14 mouse cellular contexts compared by ENCODE assay signal in the genomic region with DNA sequence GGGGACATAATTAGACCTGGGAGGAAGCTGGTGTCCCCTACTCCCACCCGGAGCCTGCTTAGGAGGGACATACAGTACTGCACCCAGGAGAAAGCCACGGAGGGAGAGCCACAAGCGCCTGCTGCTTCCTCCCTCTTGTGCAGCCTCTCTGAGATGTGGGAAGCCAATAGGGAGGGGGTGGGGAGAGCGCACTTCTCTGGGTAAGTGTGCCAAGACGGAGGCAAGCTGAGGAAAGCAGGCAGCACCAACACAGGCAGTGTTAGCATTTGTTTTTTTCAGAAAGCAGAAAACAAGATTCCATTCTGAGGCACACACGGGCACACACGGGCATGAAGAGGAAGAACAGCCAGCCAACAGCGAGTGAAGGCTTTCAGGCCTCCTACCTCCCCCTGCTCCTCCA.
DNase-seq lines count a peak whose midpoint lies in the region; ATAC-seq and TF ChIP-seq lines count a peak whose summit lies in the region.
"Had no signal": no experiment of that assay in that cellular context is flagged by ENCODE, and none has a peak within 500 bp of the region (broad histone marks: within the 10 kb centered on the region; RNA-seq: fewer than 3 reads in every experiment).

No protein-coding gene starts in this region.

- TF ChIP-seq CTCF in left cerebral cortex, adult 2 months (IDR thresholded peaks at IDR 0.05), result no peak

- H3K4me3 ChIP-seq in left cerebral cortex, adult 2 months, result no peak overlapping the region
- H3K4me3 ChIP-seq in forebrain, embryonic 16.5 days (replicated peaks; ENCODE audit: low read length), result no peak overlapping the region
- no peak overlapping the region for H3K4me3 ChIP-seq in intestine, embryonic 15.5 days (replicated peaks)
- H3K4me3 ChIP-seq: liver, embryonic 13.5 days had no signal

- H3K9me3 ChIP-seq in forebrain, embryonic 16.5 days (ENCODE audit: control insufficient read depth, low read length), result no peaks in the 10 kb centered on the region
- no peaks in the 10 kb centered on the region for H3K9me3 ChIP-seq in intestine, embryonic 15.5 days
- H3K9me3 ChIP-seq: liver, embryonic 13.5 days had no signal

- peaks cover 41% of the 10 kb centered on the region for H3K4me1 ChIP-seq in forebrain, embryonic 16.5 days (replicated peaks; ENCODE audit: control insufficient read depth, insufficient read depth, low read length)
- H3K4me1 ChIP-seq in intestine, embryonic 15.5 days (replicated peaks), result no peaks in the 10 kb centered on the region

- no peak overlapping the region for H3K27ac ChIP-seq in left cerebral cortex, adult 2 months
- peak overlapping the region; percentile 90 for H3K27ac ChIP-seq in forebrain, embryonic 16.5 days (ENCODE audit: low read length)
- no peak overlapping the region for H3K27ac ChIP-seq in intestine, embryonic 15.5 days
- H3K27ac ChIP-seq: liver, embryonic 13.5 days had no signal

- 26% methylated on average over 8 of the region's 8 CpGs for WGBS in forebrain, embryonic 16.5 days
- WGBS in intestine, embryonic 15.5 days, result 80% methylated on average over 8 of the region's 8 CpGs

- peak; percentile 84 for ATAC-seq in forebrain, embryonic 16.5 days
- peak; percentile 64 for ATAC-seq in megakaryocyte progenitor cell, adult 5-6 weeks (replicated peaks; ENCODE audit: poor library complexity)
- no peak for ATAC-seq in intestine, embryonic 15.5 days

- intact Hi-C loops in left cerebral cortex, adult 2 months (cut with DNase I), result no loop called here

- peak overlapping the region; percentile 6 for H3K9ac ChIP-seq in forebrain, embryonic 16.5 days (replicated peaks; ENCODE audit: low read depth, low read length)
- H3K9ac ChIP-seq in intestine, embryonic 15.5 days, result no peak overlapping the region
- H3K9ac ChIP-seq: liver, embryonic 13.5 days had no signal

- H3K4me2 ChIP-seq in forebrain, embryonic 16.5 days (ENCODE audit: low read length), result peak overlapping the region; percentile 24
- H3K4me2 ChIP-seq in intestine, embryonic 15.5 days (replicated peaks), result no peak overlapping the region
- H3K4me2 ChIP-seq: liver, embryonic 13.5 days had no signal

- H3K36me3 ChIP-seq in forebrain, embryonic 16.5 days (ENCODE audit: control insufficient read depth, insufficient read depth), result no peaks in the 10 kb centered on the region
- H3K36me3 ChIP-seq in intestine, embryonic 15.5 days, result no peaks in the 10 kb centered on the region

- peak; percentile 16 to 28 for DNase-seq in left cerebral cortex, adult 2 months (ENCODE audit: extremely low spot score in 1 of 2, low spot score in 2 of 2)
- DNase-seq in left cerebral cortex, adult 11 months (ENCODE audit: low spot score), result no peak
- peak; percentile 67 for DNase-seq in brain, embryonic 18.5 days (ENCODE audit: low read depth, low spot score)
- no peak for DNase-seq in heart, postnatal 4 days
- DNase-seq: adrenal gland, postnatal 25 days; cerebellum, adult 8-10 months; gastrocnemius, postnatal 10 days; kidney, adult 9 months; liver, embryonic 13.5 days; lung, postnatal 4 days; spleen, adult 18-20 months had no signal

- H3K27me3 ChIP-seq in forebrain, embryonic 16.5 days (replicated peaks; ENCODE audit: control insufficient read depth, insufficient read depth, low read length), result no peaks in the 10 kb centered on the region
- H3K27me3 ChIP-seq in intestine, embryonic 15.5 days (replicated peaks), result no peaks in the 10 kb centered on the region
- H3K27me3 ChIP-seq: liver, embryonic 13.5 days had no signal

Comparison
In these comparisons a context has a peak if more than half of its experiments do, and no peak if none do; other contexts are left out.
1. DNase-seq: peak in left cerebral cortex, adult 2 months (2 of 2) and brain, embryonic 18.5 days (single experiment); none in left cerebral cortex, adult 11 months (single experiment) and heart, postnatal 4 days (single experiment).